Mouse (Mus musculus): ENCODE data around the gene Chst13.

Gene Chst13

DNA sequence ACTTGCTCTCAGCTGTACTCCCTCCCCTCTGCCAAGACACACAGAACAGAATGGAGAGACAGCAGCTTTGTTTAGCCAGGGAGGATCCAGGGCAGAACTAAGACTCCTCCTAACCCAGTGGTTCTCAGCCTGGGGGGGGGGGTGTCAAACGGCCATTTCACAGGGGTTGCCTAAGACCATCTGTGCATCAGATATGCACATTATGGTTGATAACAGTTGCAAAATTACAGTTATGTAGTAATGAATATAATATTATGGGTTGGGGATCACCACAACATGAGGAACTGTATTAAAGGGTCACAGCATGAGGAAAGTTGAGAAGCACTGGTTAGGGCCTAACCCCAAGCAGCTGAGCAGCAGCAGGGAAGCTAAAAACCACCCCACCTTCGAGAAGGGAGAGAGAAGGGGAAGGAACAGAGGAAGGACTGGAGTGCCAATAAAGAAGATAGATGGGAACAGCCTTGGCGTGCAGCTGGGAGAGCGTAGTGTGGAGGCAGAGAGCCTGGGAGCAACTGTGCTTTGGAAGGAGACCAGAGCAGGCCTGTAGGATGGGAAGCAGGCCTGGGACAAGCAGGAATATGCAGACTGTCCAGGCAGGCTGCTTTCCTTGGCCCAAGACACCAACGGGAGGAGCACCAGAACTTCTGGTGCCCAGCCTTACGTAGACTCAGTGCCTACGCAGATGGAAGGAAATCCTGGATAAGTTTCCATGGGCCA lies 5.4 kb downstream of the Chst13 start:
- DNase-seq (ENCODE audit: low spot score) = peak; percentile 10

DNA sequence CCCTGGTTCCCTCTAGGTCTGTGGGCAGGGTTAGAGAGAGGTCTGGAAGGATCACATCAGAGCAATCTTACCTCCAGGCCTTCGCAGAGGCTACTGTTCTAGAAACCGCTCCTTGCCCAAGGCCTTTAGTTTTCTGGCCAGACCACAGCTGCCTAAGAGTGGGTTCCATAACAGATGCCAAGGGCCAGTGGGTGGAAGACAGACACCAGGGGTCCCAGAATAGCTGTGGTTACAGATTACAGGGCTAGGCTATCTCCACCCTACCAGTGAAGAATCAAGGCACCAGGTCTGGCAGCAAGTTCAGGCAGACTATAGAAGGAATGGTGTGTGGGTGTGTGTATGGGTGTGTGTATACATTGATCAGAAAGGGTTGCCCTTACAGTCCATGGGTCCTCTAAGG lies 6.0 kb downstream of the Chst13 start:
- DNase-seq (ENCODE audit: low spot score) = no peak

DNA sequence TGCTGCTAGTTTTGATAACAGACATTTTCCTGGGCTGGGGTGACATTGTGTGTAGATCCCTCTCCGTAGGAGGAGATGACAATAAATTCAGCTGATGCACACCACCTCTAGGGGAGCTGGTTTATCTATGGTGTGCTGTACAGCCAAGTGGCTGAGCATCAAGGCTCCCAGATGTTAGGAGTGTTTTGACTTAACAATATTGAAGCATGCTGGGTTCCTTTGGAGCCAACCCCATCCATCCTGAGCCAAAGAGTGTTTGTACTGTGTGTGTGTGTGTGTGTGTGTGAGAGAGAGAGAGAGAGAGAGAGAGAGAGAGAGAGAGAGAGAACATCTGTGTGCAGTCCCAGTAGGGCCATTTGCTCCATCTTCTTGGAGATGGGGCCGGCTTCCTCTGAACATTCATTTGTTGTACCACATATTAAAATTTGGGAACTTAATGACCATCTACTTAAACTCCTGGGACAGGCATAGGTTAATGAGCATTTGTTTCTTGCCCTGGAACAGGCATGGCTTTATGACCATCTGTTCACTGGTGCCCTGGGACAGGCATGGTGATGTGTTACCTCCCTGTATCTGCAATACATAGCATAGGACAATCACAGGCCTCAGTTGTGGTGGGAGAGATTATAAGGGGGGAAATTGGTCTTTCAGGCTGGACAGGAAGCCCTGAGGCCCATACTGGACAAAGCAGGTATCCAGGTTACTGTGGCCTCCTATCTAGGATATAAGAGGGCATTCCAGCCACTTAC lies 7.3 kb downstream of the Chst13 start:
- no peak for DNase-seq (ENCODE audit: low spot score)

DNA sequence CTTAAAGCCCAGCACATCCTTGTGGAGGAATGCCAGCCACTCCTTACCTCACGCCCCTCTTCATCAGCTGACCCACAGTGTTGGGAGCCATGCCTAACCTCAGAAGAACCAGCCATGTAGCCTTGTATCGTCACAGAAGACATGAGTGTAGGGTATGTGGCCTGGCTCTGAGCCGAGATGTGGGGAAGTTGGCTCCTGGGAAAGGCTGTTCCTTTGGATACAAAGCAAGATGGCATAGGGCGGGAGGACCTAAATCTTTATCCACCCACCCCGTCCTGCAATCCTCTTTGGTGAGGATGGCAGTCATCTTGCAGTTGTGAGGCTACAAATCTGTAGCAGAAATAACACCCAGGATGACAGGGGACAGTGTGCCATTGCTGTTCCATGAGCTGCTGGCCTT lies 9.0 kb downstream of the Chst13 start:
- DNase-seq (ENCODE audit: low spot score) = no peak

DNA sequence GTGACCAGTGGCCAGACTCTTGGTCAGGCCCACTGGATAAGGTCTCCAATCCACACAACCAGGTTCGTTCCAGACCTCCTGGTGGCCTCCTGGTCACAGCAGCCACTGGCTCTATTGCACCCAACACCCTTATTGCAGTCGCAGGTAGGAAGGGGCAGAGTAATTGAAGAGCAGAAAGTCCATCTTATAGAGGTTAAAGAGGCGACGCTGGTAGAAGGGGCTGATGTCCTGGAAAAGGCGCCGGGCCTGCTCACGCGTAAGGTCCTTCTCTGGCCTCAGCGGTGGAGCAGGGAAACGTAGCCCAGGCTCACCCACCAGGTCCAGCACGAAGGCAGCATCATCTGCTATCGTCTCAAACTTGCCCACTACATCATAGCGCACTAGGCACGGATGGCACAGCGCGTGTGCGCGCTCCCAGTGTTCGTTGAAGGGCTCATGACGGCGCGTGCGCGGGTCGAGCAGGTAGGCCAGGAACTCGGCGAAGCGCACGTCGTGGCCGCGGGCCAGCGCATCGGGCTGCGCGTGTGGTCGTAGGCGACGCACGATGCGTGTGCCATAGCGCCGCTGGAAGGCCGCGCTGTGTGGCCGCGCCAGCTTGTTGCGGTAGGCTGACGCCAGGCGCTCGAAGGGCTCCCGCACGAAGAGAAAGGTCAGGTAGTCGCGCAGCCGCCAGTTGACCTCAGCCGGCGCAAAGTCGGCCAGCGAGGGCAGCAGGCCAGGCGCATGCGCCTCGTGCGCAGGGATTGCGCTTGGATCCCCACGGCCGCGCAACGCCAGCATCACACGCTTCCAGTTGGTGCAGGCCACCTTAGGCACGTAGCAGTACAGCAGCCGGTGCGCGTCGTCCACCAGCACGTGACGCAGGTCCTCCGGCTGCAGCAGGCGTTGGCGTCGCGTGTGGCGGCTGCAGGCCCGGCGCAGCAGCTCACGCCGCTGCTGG lies 15.9 kb downstream of the Chst13 start:
- DNase-seq (ENCODE audit: low spot score) = no peak

DNA sequence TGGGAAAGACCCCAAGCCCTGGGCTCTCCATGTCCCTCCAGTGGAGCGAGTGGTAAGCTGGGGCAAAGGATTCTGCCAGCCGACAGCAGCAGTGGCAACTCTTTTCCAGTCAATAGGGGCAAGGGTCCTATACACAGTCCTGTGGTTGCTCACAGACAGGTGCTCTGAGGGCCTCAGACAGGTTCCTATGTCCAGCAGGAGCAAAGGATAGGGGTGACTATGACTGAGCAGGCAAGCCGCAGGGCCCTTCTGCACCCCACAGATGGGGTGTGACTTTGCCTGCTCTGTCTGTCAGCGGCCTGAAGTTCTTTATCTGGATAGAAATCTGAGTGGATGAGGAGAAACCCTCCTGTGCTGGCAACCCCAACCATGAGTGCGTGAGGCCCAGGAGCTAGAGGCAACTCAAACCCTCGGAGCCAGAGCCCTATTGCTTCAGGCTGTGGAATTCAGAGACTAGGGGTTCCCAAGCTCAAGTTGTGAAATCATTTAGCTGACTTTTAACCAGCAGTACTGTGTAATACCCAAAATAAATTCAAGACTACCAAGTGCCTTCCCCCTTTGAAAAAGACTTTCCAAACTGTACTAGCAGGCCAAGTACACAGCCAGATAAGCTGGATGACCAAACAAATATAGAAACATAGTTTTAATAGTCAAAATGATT lies 18.5 kb downstream of the Chst13 start:
- no peak for DNase-seq (ENCODE audit: low spot score)

DNA sequence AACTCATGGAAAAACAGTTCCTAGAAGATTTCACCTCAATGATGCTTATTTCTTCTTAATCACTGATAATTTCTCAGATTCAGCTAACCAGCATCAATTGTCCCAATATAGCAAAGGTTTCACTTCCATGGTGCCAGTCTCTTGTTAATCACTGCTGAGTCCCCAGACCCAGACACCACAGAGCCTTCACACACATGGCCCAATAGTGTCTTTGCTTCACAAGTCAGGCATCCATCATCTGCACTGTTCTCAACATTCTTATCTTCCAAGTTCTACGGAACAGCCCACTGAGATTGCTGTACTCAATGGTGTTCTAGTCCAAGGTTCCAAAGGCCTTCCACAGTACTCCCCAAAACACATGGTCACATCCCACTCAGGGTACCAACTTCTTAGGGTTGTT lies 24.1 kb downstream of the Chst13 start, which contains the start of gene BC048671:
Gene BC048671, plus strand, starts transcription at position 301 of the 400 bp plus-strand sequence.
- DNase-seq (ENCODE audit: low spot score) = no peak

DNA sequence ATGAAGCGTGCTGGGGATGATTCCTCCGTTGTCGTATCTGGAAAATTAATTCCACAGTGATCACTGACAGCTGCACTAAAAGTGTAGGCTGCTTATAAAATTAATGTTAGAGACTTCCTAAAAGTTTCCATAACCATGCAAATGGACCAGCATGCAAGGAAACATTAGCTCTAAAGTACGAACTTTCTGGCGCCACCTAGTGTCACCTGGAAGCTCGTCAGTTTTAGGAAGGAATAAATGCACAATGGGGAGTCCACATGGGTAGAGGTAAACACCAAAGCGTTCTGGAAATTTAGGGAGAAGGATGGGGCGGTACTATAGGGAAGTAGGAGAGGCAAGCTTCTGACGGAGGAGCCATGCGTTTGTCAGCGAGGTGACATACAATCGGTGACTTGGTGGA lies 36.7 kb downstream of the Chst13 start:
- DNase-seq (ENCODE audit: low spot score) = no peak
